In genomic region chr7:101862291-101862690, GRCm38 (mm10) we compare ENCODE assay signal across 1 mouse cellular context.
TF ChIP-seq lines count a peak whose summit lies in the region.

No protein-coding gene starts in this region.

TF ChIP-seq in MEL, 35 proteins besides CTCF, POLR2A, EP300 and RAD21:
- peak; percentile 34 for TF ChIP-seq SMC3 (IDR thresholded peaks at IDR 0.05; ENCODE audit: low read depth, low read length)
- no peak for TF ChIP-seq ZNF384 (IDR thresholded peaks at IDR 0.05; ENCODE audit: low read depth, low read length)
- no peak for TF ChIP-seq GABPA (IDR thresholded peaks at IDR 0.05; ENCODE audit: low read depth, low read length)
- no peak for TF ChIP-seq POLR2AphosphoS5 (IDR thresholded peaks at IDR 0.05; ENCODE audit: borderline replicate concordance, low read depth, low read length)
- no peak for TF ChIP-seq MXI1 (IDR thresholded peaks at IDR 0.05; ENCODE audit: low read depth, low read length)
- no peak for TF ChIP-seq JUND (IDR thresholded peaks at IDR 0.05; ENCODE audit: low read depth, low read length)
- no peak for TF ChIP-seq MAZ (IDR thresholded peaks at IDR 0.05; ENCODE audit: low read depth, low read length)
TF ChIP-seq in MEL: peak in this region for 1.
